Mouse (Mus musculus): ENCODE results near the gene Fhod1.

GRCm38 (mm10) chr8:105384070-105384469 lies 36.3 kb upstream of the Fhod1 start:
- TF ChIP-seq CTCF (IDR thresholded peaks at IDR 0.05; ENCODE audit: low read depth, low read length) (no peak), POLR2A (IDR thresholded peaks at IDR 0.05; ENCODE audit: borderline replicate concordance, low read depth, low read length) (no peak)
